Mouse (Mus musculus): ENCODE results near the gene Eya4. TPM values are rescaled to one million over a fixed set of nuclear protein-coding genes. Genes with fewer than 3 reads are reported as not detected.

The Eya4 gene
- total RNA-seq, 2 experiments from 2014 or later, result 30.6 to 42.4 TPM

- intact Hi-C loops (cut with DNase I; ENCODE audit: low total_unique reads), result no loop called here
- DNase-seq, result peak; percentile 5
Measured at GRCm38 (mm10) chr10:23236918-23237317, 113.7 kb downstream of the Eya4 start.

GRCm38 (mm10) chr10:23235405-23235804 is 115.2 kb downstream of the Eya4 start:
- intact Hi-C loops (cut with DNase I; ENCODE audit: low total_unique reads), result no loop called here
- no peak for DNase-seq

GRCm38 (mm10) chr10:23233425-23233824 is 117.2 kb downstream of the Eya4 start:
- no peak for DNase-seq
- intact Hi-C loops (cut with DNase I; ENCODE audit: low total_unique reads), result no loop called here

GRCm38 (mm10) chr10:23230863-23231262 is 119.7 kb downstream of the Eya4 start:
- intact Hi-C loops (cut with DNase I; ENCODE audit: low total_unique reads), result no loop called here

GRCm38 (mm10) chr10:23223336-23223735 is 127.2 kb downstream of the Eya4 start:
- intact Hi-C loops (cut with DNase I; ENCODE audit: low total_unique reads), result no loop called here
- DNase-seq, result no peak

More at GRCm38 (mm10) chr10:23230863-23231262, 119.7 kb downstream of the Eya4 start:
- no peak for DNase-seq

GRCm38 (mm10) chr10:23220432-23220831 is 130.2 kb downstream of the Eya4 start:
- no peak for DNase-seq
- intact Hi-C loops (cut with DNase I; ENCODE audit: low total_unique reads), result no loop called here

GRCm38 (mm10) chr10:23216815-23217214 is 133.8 kb downstream of the Eya4 start:
- no peak for DNase-seq
- intact Hi-C loops (cut with DNase I; ENCODE audit: low total_unique reads), result no loop called here

- DNase-seq, result peak; percentile 54
- intact Hi-C loops (cut with DNase I; ENCODE audit: low total_unique reads), result no loop called here
Measured at GRCm38 (mm10) chr10:23211381-23211780, 139.2 kb downstream of the Eya4 start.

- intact Hi-C loops (cut with DNase I; ENCODE audit: low total_unique reads), result no loop called here
- DNase-seq, result peak; percentile 29
Measured at GRCm38 (mm10) chr10:23203885-23204284, 146.7 kb downstream of the Eya4 start.

- intact Hi-C loops (cut with DNase I; ENCODE audit: low total_unique reads), result no loop called here
- no peak for DNase-seq
Measured at GRCm38 (mm10) chr10:23203144-23203838, 147.3 kb downstream of the Eya4 start.

- DNase-seq, result no peak
- intact Hi-C loops (cut with DNase I; ENCODE audit: low total_unique reads), result no loop called here
Measured at GRCm38 (mm10) chr10:23202591-23202990, 148.0 kb downstream of the Eya4 start.

- DNase-seq, result no peak
- intact Hi-C loops (cut with DNase I; ENCODE audit: low total_unique reads), result no loop called here
Measured at GRCm38 (mm10) chr10:23198251-23198650, 152.3 kb downstream of the Eya4 start.

- intact Hi-C loops (cut with DNase I; ENCODE audit: low total_unique reads), result no loop called here
- no peak for DNase-seq
Measured at GRCm38 (mm10) chr10:23196336-23196735, 154.2 kb downstream of the Eya4 start.

GRCm38 (mm10) chr10:23195337-23195736 is 155.2 kb downstream of the Eya4 start:
- no peak for DNase-seq
- intact Hi-C loops (cut with DNase I; ENCODE audit: low total_unique reads), result no loop called here

- intact Hi-C loops (cut with DNase I; ENCODE audit: low total_unique reads), result no loop called here
- DNase-seq, result no peak
Measured at GRCm38 (mm10) chr10:23189836-23190235, 160.8 kb downstream of the Eya4 start.

GRCm38 (mm10) chr10:23185391-23185790 is 165.2 kb downstream of the Eya4 start:
- no peak for DNase-seq

GRCm38 (mm10) chr10:23181572-23182493 is 168.8 kb downstream of the Eya4 start:
- intact Hi-C loops (cut with DNase I; ENCODE audit: low total_unique reads), result no loop called here
- DNase-seq, result no peak

More at GRCm38 (mm10) chr10:23185391-23185790, 165.2 kb downstream of the Eya4 start:
- intact Hi-C loops (cut with DNase I; ENCODE audit: low total_unique reads), result no loop called here

GRCm38 (mm10) chr10:23179285-23179684 is 171.3 kb downstream of the Eya4 start:
- intact Hi-C loops (cut with DNase I; ENCODE audit: low total_unique reads), result no loop called here
- DNase-seq, result no peak

- intact Hi-C loops (cut with DNase I; ENCODE audit: low total_unique reads), result no loop called here
- no peak for DNase-seq
Measured at GRCm38 (mm10) chr10:23177347-23178046, 173.1 kb downstream of the Eya4 start.
